Mouse (Mus musculus) gastrocnemius, postnatal 4 days (tissue): ENCODE data around the gene Qtrt2. TPM values are rescaled to one million over a fixed set of nuclear protein-coding genes. Genes with fewer than 3 reads are reported as not detected.

Experiments used
- DNase-seq, 2 experiments: peaks; one replicate each; pipeline ENCODE4 v3.0.0; 2021 to 2022; ENCODE audit warnings: low spot score in 2 of 2, mixed read lengths in 2 of 2
- long read RNA-seq, 2 experiments: library from polyadenylated mRNA; stranded (forward); transcript quantifications; one replicate each; pipeline ENCODE4 v2.0.0; 2021
- total RNA-seq, 2 experiments: library from RNA; stranded (reverse); gene quantifications; 2 replicates each; pipeline ENCODE4 v1.2.3; 2021

Qtrt2 gene
- total RNA-seq: 10 to 100 TPM; 15.2 to 16.7 TPM
- long read RNA-seq, experiment 1, partial matches to known transcripts: 0 of 3 reads
- long read RNA-seq, experiment 1, other reads (novel, unspliced or antisense): 3 of 3 reads
- long read RNA-seq, experiment 2, partial matches to known transcripts: 1 of 6 reads
- long read RNA-seq, experiment 2, other reads (novel, unspliced or antisense): 4 of 6 reads

GRCm38 (mm10) chr16:43926341-43926859 lies at the start of gene Qtrt2:
TSS of gene Qtrt2 (minus strand) at chr16:43926809.
- DNase-seq: no peak

GRCm38 (mm10) chr16:43973606-43974220 lies 47.1 kb upstream of the Qtrt2 start:
- DNase-seq: no peak

DNA sequence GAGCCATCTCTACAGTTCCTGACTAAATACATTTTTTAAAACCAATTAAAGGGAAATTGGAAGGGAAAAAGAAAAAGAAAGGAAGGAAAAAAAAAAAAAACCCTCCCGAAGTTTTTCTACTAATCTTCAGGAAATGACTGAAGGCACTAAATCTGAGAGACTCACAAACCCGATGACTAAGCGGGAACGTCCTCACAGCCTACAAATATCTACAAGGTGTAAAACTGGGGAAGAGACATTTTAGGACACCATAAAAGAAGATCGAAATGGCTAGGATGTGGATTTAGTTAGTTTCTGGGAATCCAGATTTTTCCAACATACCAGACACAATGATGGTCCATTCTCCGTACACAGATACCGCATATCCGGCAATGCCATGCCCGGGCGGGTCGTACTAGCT lies 46.5 kb upstream of the Qtrt2 start:
- no peak for DNase-seq

DNA sequence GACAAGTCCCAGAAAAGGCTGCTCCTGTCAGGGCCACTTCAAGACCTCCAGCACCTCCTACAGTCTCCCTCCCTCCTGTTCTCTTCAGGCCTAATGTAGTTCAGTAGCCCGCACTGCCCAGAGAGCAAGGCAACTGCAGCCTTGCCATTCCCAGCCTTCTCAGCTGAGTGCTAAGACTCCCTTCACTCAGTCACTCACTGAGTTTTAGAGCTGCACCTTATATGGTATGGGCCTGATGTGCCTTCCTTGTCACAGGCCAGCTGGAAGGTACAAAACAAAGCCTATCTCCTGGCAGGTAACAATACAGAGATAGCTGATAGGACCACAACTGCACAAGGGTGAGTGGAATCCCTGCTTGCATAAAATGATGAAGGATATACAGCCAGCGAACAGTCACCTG lies 45.8 kb upstream of the Qtrt2 start:
- no peak for DNase-seq

DNA sequence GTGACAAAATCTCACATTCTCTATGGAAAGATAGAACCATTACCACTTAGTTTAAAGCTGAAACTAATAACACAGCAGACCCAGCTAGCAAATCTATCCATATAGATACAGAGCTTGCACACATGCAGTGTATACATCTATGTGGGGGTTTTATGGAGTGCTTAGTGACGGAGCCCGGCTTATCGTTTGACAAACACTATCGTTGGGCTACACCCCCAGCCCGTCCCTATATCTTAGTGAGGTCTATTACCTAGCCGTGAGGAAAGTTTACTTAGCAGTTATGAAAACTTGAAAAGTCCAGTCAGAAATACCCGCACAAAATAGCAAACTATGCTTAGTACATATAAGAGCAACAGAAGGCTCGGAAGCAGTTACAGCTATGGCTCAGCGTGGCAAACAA lies 45.1 kb upstream of the Qtrt2 start:
- DNase-seq: no peak

DNA sequence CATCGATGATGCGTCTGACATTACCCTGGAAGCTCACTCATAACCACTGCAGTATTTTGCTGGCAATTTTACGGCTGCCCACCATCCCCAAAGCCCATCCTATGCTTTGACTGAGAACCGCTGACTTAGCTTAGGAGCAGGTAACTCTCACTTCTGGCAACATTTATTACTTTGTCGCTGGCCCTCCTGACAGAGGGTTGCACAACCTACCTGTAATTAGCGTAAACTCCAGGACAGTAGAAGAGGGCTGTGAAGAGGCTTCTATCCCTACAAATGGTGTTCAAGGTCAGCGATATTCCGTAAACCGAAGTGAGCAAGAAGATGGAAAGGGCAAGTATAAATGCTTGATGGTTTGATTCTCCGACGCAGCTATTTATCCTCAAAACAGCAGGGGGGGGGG lies 44.6 kb upstream of the Qtrt2 start:
- DNase-seq: no peak

DNA sequence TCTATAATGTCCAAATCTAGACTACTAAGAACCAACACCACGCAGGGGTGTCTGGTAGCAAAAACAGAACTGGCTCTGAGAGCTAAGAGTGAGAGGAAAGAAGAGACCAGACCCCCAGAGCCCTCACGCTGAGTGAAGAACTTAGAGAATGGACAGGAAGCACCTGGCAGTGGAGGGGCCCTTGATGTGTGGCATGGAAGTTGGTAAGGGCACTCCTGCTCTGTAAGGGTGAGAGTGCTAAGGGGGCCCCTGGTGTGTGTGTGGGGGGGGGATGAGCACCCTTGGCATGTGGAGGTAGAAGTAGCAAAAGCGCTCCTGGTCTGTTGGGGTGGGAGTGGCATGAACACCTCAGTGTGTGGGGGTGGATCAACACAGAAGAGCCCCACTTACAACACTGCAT lies 43.8 kb upstream of the Qtrt2 start:
- no peak for DNase-seq

GRCm38 (mm10) chr16:43965781-43966389 lies 39.3 kb upstream of the Qtrt2 start:
- DNase-seq: no peak

- no peak for DNase-seq
These were observed 37.2 kb upstream of the Qtrt2 start for GRCm38 (mm10) chr16:43963780-43964179.

- DNase-seq: no peak
These were observed 36.7 kb upstream of the Qtrt2 start for GRCm38 (mm10) chr16:43963291-43963690.

DNA sequence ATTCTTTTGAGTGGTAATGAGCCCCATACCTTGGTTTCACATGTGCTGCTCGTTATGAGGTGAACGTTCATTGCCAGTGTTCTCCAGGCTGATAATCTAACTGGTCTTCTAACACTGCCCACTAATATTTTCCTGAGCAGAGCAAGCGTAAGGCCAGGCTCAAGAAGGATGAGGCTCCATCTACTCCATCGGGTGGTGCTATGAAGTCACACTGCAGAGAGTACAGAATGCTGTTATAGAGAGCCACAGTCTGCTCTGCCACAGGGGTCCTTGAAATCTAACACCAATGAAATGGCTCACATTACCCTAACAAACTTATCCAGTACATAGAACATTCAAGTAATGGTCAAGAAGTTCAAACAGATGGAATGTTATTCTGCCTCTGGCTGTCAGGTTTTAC lies 31.4 kb upstream of the Qtrt2 start:
- no peak for DNase-seq

DNA sequence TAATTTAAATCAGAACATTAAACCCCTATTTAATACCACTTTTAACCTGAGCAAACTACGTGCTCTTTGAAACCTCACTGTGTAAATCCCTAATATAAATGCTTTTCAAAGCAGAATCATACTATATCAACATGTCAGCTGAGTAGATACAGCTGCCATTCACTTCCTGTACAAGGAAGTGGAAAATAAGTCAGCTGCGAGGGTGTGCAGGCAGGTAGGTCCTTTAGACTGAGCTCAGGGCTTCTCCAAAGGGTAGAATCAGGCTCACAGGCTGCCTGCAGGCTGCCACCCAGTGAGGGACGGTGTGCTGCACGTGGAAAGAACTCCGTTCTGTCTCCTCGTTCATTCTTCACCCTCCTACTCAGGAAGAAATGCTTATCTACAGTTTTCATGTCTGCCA lies 28.3 kb upstream of the Qtrt2 start:
- DNase-seq: no peak

GRCm38 (mm10) chr16:43951591-43951990 lies 25.0 kb upstream of the Qtrt2 start:
- no peak for DNase-seq

- DNase-seq: no peak
These were observed 19.3 kb upstream of the Qtrt2 start for GRCm38 (mm10) chr16:43945869-43946268.

DNA sequence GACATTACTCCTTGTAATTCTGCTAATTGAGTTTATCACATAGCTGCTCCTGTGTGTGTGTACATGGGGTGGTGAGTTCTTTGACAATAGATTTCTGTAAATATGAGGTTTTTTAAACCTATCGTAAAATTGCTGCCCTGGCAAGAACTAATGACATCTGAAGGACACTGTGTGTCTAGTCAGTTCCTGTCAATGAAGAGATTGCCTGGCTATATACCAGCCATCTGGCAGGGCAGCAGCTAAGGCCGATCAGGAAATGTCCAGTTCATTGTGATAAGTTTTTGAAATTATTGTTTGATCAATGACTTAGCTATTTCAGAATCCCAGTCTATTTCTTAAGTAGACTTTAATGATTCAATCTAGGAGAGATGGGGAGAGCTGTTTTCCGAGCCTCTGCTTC lies 18.7 kb upstream of the Qtrt2 start:
- DNase-seq: no peak

DNA sequence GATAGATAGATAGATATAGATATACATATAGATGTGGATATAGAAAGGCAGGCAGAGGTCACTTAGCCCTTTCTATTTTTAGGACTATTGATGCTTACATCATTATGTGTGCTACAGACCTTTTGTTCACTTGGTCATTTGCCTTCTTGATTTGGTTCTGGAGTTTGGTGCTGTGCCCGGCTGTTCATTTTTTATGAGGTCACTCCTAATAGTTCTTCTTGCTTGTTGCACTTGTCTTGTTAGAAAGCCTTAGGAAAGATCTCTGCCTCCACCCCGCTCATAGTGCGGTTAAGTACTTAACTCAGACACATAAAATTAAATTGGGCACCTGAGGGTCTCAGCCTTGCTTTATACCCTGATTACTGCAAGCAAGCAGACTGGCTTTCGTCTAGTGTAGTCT lies 14.2 kb upstream of the Qtrt2 start:
- DNase-seq: no peak

- no peak for DNase-seq
These were observed 9.3 kb upstream of the Qtrt2 start for GRCm38 (mm10) chr16:43935892-43936291.

DNA sequence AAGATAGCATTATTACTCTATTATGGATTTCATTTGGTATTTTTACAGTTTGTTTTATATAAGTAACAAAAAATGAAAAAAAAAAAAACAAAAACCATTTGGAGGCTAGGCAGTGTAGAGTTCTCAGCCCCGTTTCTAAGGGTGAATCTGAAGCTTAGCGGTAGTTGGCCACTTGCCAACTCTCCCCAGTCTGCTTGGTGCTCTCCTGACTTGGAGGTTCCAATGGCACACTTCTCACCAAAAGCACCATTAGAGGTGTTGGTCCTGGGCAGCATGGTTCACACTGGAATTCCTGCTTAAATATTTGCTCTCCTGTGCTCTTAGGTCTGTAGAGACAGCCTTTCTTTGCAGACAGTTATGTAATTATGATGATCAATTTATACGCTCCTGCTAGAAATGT lies 8.8 kb upstream of the Qtrt2 start:
- no peak for DNase-seq

- DNase-seq: no peak
These were observed 8.2 kb upstream of the Qtrt2 start for GRCm38 (mm10) chr16:43934856-43935255.

DNA sequence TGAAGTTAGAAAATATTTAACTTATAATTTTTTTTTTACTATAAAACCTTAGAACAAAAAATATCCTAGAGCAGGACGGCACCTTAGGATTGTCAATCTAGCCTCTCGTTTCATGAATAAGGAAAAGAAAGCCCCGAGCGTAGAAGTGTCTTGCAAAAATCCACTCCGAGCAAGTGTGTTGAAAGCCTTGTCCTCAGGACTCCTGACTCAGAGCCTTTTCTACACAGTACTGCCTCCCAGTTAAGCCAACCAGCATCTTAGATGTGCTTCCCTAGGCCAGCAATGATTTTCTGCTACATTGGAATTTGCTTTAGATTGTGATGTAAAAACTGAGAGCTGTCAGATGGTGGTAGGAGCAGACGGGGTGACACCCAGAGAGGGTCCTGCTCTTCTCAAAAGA lies 6.4 kb upstream of the Qtrt2 start:
- no peak for DNase-seq

- no peak for DNase-seq
These were observed 5.7 kb upstream of the Qtrt2 start for GRCm38 (mm10) chr16:43932319-43932718.

GRCm38 (mm10) chr16:43931502-43931901 lies 4.9 kb upstream of the Qtrt2 start:
- no peak for DNase-seq

DNA sequence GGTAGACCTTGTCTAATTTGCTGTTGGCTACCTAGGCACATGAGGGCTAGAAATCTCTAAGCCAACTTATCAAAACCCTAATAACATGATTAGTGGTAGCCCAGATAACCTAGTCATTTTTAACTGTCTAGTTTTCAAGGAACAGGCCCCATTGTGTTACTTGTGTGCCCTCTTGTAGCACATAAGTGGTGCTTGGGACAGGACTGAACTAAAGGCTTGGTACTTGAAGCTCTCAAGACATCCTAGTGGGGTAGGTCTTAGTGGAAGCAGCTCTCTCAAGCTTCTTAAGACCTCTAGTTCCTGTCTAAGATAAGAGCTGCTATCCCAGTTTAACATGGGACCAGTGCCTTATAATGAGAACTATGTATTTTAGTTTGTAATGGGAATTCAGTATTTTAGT lies 4.0 kb upstream of the Qtrt2 start:
- DNase-seq: no peak
